Mouse (Mus musculus): ENCODE results near the gene Cnnm1. TPM values are rescaled to one million over a fixed set of nuclear protein-coding genes. Genes with fewer than 3 reads are reported as not detected.
A peak's percentile ranks its signal among the peaks of the same experiment; 100 is the strongest.

Gene Cnnm1
- polyA plus RNA-seq, 1 experiment from 2014 or later = 1.7 TPM

DNA sequence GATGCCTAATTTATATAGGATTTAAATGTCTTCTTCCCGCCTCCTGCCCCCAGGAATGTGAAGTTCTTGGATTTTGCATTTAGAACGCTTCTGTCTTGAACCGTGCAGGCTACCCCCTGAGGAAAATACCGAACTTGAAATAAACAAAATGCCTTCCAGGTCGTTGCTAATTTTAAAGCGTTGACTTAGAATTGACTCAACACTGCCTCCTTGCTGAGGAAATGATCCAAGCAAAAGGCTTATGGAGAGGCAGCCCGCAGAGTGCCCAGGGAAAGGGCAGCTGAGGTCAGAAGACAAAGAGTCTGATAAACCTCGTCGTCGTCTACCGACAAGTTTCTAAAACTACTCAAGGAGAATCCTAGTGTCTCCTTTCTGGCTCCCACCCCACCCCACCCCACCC, 86.9 kb downstream of the Cnnm1 start:
- no peak overlapping the region for H3K27ac ChIP-seq
- no peaks in the 10 kb centered on the region for H3K27me3 ChIP-seq
- no peak for ATAC-seq (ENCODE audit: insufficient number of reproducible peaks, low FRiP score, low TSS enrichment, low read depth)
- H3K4me1 ChIP-seq = peaks cover 14% of the 10 kb centered on the region
- no peak overlapping the region for H3K4me2 ChIP-seq
- no peak overlapping the region for H3K4me3 ChIP-seq
- H3K9me3 ChIP-seq = no peaks in the 10 kb centered on the region
- no peak overlapping the region for H3K9ac ChIP-seq
- 8% methylated on average over 11 of the region's 11 CpGs for WGBS
- no peaks in the 10 kb centered on the region for H3K36me3 ChIP-seq

DNA sequence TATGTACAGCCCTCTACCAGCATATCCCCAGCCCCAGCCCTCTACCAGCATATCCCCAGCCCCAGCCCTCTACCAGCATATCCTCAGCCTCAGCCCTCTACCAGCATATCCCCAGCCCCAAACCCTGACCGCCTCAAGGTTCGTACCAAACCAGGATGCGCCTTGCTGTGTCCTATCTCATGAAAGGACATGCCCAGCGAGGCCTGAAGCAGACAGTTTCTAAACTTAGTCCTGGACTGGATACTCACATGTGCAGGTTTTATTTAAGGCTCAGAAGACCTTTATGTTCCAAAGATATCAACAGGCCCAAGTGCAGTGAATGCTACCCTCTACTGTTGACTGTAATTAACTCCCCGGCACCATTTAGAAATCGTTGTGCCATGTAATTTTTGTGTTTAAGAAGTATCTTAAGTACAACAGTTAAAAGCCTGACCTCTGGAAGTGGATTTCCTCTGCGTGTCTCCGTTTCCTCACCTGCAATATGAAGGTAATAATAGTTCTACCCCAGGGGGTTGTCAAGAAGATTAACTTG, 87.9 kb downstream of the Cnnm1 start:
- Histone ChIP-seq H3K36me3 (no peaks in the 10 kb centered on the region), H3K27ac (no peak overlapping the region), H3K4me3 (no peak overlapping the region), H3K4me2 (no peak overlapping the region), H3K4me1 (peaks cover 14% of the 10 kb centered on the region), H3K9ac (no peak overlapping the region), H3K9me3 (no peaks in the 10 kb centered on the region), H3K27me3 (no peaks in the 10 kb centered on the region)
- no peak for ATAC-seq (ENCODE audit: insufficient number of reproducible peaks, low FRiP score, low TSS enrichment, low read depth)
- 79% methylated on average over 8 of the region's 8 CpGs for WGBS

DNA sequence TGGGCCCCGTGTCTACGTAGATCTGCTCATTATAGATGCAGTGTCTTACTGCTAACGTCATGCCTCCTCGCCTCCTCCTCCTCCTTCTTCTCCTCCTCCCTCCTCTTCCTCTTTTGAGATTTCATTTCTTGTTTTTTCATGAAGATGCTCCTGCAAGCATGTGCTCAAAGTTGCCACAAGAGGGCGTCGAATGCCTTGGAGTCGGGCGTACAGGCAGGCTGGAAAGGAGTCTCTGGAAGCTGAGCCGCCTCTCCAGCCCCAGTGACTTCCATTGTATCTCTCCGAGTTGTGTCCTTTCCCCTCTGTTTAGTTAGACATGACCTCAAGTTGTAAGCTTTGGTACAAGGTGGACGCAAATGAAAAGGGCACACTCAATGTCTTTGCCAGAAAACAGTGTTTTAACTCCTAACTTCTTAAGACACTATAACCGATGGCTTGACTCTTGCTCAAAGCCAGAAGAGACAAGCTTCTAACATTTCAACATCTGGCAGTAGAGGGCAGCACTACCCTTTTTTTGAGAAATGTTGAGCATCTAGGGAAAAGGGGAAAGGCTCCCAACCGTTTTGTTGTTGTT, 90.0 kb downstream of the Cnnm1 start:
- ATAC-seq (ENCODE audit: insufficient number of reproducible peaks, low FRiP score, low TSS enrichment, low read depth) = no peak
- Histone ChIP-seq H3K27me3 (no peaks in the 10 kb centered on the region), H3K4me1 (peaks cover 2% of the 10 kb centered on the region), H3K9ac (no peak overlapping the region), H3K9me3 (no peaks in the 10 kb centered on the region), H3K4me2 (peak overlapping the region; percentile 41), H3K27ac (no peak overlapping the region), H3K4me3 (peak overlapping the region; percentile 22; the same call in 1 of the 2 replicates), H3K36me3 (no peaks in the 10 kb centered on the region)
- WGBS = 3% methylated on average over 13 of the region's 13 CpGs

DNA sequence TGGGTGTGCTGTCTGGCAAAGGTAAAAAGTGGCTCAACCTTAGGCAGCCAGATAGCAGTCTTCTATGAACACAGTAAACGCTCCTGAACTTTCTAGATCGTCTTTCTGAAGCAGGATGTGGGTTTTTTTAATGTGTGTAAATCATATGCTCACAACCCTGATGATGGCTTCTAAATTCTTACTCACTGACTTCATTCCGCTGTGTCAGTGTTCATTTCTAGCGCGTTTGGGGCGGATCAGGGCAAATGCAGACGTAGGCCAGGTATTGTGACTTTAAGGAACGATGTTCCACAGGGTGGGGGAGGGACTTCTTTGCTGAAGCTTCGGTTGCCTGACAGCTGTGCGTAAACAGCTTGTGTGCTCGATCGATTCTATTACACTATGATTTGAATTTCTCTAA, 90.7 kb downstream of the Cnnm1 start:
- Histone ChIP-seq H3K4me2 (no peak overlapping the region), H3K27me3 (no peaks in the 10 kb centered on the region), H3K4me3 (no peak overlapping the region), H3K27ac (no peak overlapping the region), H3K36me3 (no peaks in the 10 kb centered on the region), H3K4me1 (no peaks in the 10 kb centered on the region), H3K9me3 (no peaks in the 10 kb centered on the region), H3K9ac (no peak overlapping the region)
- ATAC-seq (ENCODE audit: insufficient number of reproducible peaks, low FRiP score, low TSS enrichment, low read depth) = no peak
- 31% methylated on average over 12 of the region's 12 CpGs for whole genome bisulfite sequencing

DNA sequence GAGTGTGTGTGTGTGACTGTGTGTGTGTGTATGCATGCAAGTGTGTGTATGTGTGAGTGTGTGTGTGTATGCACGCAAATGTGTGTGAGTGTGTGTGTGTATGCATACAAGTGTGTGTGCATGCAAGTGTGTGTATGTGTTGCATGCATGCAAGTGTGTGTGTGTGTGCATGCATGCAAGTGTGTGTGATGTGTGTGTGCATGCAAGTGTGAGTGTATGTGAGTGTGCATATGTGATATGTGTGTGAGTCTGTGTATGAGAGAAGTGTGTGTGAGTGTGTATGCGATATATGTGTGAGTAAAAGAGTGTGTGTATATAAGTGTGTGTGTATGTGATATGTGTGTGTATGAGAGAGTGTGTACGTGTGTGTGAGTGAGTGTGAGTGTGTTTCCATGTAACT, 95.1 kb downstream of the Cnnm1 start:
- H3K4me3 ChIP-seq = no peak overlapping the region
- 92% methylated on average over 3 of the region's 3 CpGs for WGBS
- ATAC-seq (ENCODE audit: insufficient number of reproducible peaks, low FRiP score, low TSS enrichment, low read depth) = no peak
- H3K4me1 ChIP-seq = no peaks in the 10 kb centered on the region
- H3K27ac ChIP-seq = no peak overlapping the region
- no peaks in the 10 kb centered on the region for H3K9me3 ChIP-seq
- H3K9ac ChIP-seq = no peak overlapping the region
- H3K27me3 ChIP-seq = no peaks in the 10 kb centered on the region
- no peak overlapping the region for H3K4me2 ChIP-seq
- no peaks in the 10 kb centered on the region for H3K36me3 ChIP-seq

DNA sequence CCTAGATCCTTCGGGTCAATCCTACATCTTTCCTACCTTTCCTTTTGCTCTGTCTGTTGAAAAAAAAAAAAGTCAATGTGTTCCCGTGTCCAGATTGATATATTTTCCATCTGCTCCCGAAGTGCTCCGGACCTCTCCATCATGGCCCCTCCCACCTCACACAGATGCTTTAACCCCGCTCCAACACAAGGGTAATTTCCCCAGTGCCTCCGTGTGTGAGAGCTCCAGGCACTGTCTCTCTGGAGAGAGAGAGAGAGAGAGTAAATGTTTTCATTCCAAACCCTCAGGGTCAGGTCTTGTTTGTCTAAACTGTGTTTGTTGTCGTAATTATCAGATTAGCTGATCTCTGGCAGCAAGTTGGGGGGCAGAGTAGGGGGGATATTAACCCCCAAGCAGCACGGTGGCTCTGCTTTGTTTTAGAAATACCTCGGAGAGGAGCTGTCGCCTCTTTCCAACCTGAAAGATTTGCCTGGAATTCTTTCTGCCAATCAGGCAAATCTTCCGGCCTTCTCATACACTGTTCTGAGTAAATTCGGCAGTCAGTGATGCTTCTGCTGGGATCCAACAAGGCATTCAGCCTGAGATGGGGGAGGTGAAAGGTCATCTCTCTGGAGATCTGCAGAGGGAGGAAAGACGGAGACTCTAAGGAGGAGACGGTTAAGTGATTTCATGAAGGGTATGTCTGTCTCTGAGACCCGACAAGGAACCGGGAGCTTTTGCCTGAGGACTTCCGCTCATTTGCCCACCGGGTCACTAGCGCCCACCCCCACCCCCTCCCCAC, 106.3 kb downstream of the Cnnm1 start:
- no peak overlapping the region for H3K9ac ChIP-seq
- peaks cover 13% of the 10 kb centered on the region for H3K27me3 ChIP-seq

More for the DNA sequence above, 106.3 kb downstream of the Cnnm1 start:
- Histone ChIP-seq H3K4me1 (no peaks in the 10 kb centered on the region), H3K4me3 (no peak overlapping the region), H3K27ac (no peak overlapping the region), H3K4me2 (no peak overlapping the region), H3K9me3 (no peaks in the 10 kb centered on the region), H3K36me3 (no peaks in the 10 kb centered on the region)
- ATAC-seq (ENCODE audit: insufficient number of reproducible peaks, low FRiP score, low TSS enrichment, low read depth) = no peak
- 8% methylated on average over 19 of the region's 19 CpGs for WGBS

Other genes starting within 250 kb of the Cnnm1 start
- 5.3 and 7.1 TPM in 2 replicates for gene Hpse2, start 52.1 kb upstream of the Cnnm1 start, polyA plus RNA-seq (2015; fragmentation: Nextera tagmentation; extraction: Ambion mirVana)
- 22.7 and 30.6 TPM in 2 replicates for gene Got1, start 84.2 kb downstream of the Cnnm1 start, polyA plus RNA-seq (2015; fragmentation: Nextera tagmentation; extraction: Ambion mirVana)
- gene Nkx2-3, start 171.9 kb downstream of the Cnnm1 start, polyA plus RNA-seq (2015; fragmentation: Nextera tagmentation; extraction: Ambion mirVana) = not detected in 2 replicates
- 13.5 and 13.9 TPM in 2 replicates for gene Slc25a28, start 234.4 kb downstream of the Cnnm1 start, polyA plus RNA-seq (2015; fragmentation: Nextera tagmentation; extraction: Ambion mirVana)
- gene Entpd7, start 249.2 kb downstream of the Cnnm1 start, polyA plus RNA-seq (2015; fragmentation: Nextera tagmentation; extraction: Ambion mirVana) = 9.9 and 11.5 TPM in 2 replicates